Mouse (Mus musculus): Measurements from ENCODE around the gene Camta2. TPM values are rescaled to one million over a fixed set of nuclear protein-coding genes. Genes with fewer than 3 reads are reported as not detected.

Gene Camta2
- polyA plus RNA-seq, 1 experiment = 38.4 TPM

GRCm38 (mm10) chr11:70668335-70668770, 19.6 kb downstream of the Camta2 start:
- TF ChIP-seq CTCF (IDR thresholded peaks at IDR 0.05; ENCODE audit: borderline replicate concordance, control insufficient read depth, extremely low read depth, insufficient read depth, low read length, poor library complexity) (no peak), POLR2A (IDR thresholded peaks at IDR 0.05; ENCODE audit: control insufficient read depth, extremely low read depth, insufficient read depth, low read length, poor library complexity) (no peak)
- Histone ChIP-seq H3K36me3 (ENCODE audit: control insufficient read depth, insufficient read depth, low read length) (peaks cover 19% of the 10 kb centered on the region), H3K4me3 (ENCODE audit: control insufficient read depth, insufficient read depth, low read length) (peak overlapping the region; percentile 76), H3K27ac (ENCODE audit: control insufficient read depth, insufficient read depth, low read length) (peak overlapping the region; percentile 74), H3K27me3 (ENCODE audit: control insufficient read depth, insufficient read depth, low read length) (no peaks in the 10 kb centered on the region), H3K4me1 (replicated peaks; ENCODE audit: control insufficient read depth, insufficient read depth, low read length) (peaks cover 15% of the 10 kb centered on the region)
- WGBS = 2% methylated on average over 15 of the region's 15 CpGs
- no peak for DNase-seq

- WGBS = 85% methylated on average over 14 of the region's 14 CpGs
- Histone ChIP-seq H3K4me3 (ENCODE audit: control insufficient read depth, insufficient read depth, low read length) (no peak overlapping the region), H3K36me3 (ENCODE audit: control insufficient read depth, insufficient read depth, low read length) (peaks cover 27% of the 10 kb centered on the region), H3K27ac (ENCODE audit: control insufficient read depth, insufficient read depth, low read length) (no peak overlapping the region), H3K4me1 (replicated peaks; ENCODE audit: control insufficient read depth, insufficient read depth, low read length) (peaks cover 15% of the 10 kb centered on the region), H3K27me3 (ENCODE audit: control insufficient read depth, insufficient read depth, low read length) (no peaks in the 10 kb centered on the region)
- DNase-seq = no peak
- TF ChIP-seq CTCF (IDR thresholded peaks at IDR 0.05; ENCODE audit: borderline replicate concordance, control insufficient read depth, extremely low read depth, insufficient read depth, low read length, poor library complexity) (no peak), POLR2A (IDR thresholded peaks at IDR 0.05; ENCODE audit: control insufficient read depth, extremely low read depth, insufficient read depth, low read length, poor library complexity) (no peak)
Observed at GRCm38 (mm10) chr11:70667271-70668150, 20.4 kb downstream of the Camta2 start.

GRCm38 (mm10) chr11:70666687-70667086, 21.2 kb downstream of the Camta2 start:
- no peak overlapping the region for H3K4me3 ChIP-seq (ENCODE audit: control insufficient read depth, insufficient read depth, low read length)
- peaks cover 34% of the 10 kb centered on the region for H3K36me3 ChIP-seq (ENCODE audit: control insufficient read depth, insufficient read depth, low read length)
- 94% methylated on average over 8 of the region's 8 CpGs for WGBS
- H3K27ac ChIP-seq (ENCODE audit: control insufficient read depth, insufficient read depth, low read length) = no peak overlapping the region
- TF ChIP-seq POLR2A (IDR thresholded peaks at IDR 0.05; ENCODE audit: control insufficient read depth, extremely low read depth, insufficient read depth, low read length, poor library complexity) (no peak), CTCF (IDR thresholded peaks at IDR 0.05; ENCODE audit: borderline replicate concordance, control insufficient read depth, extremely low read depth, insufficient read depth, low read length, poor library complexity) (no peak)
- H3K4me1 ChIP-seq (replicated peaks; ENCODE audit: control insufficient read depth, insufficient read depth, low read length) = peaks cover 15% of the 10 kb centered on the region
- no peaks in the 10 kb centered on the region for H3K27me3 ChIP-seq (ENCODE audit: control insufficient read depth, insufficient read depth, low read length)
- DNase-seq = no peak

DNA sequence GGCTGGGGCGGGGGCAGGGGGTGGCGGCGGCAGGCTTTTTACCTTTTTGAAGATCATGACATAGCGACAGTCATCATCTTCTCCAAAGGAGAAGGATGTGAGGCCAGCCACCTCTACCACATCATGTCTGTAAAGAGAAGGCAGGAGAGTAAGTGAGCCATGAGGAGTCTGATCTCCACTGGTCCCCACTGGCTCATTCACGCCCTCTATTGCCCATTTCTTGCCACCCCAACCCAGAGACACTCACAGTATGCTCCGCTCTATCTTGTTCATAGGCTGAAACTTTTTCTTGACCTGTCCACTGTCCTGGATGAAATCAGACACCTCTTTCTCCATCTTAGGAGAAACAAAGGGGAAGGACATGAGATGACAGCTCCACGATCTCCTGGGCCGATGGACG, 23.2 kb downstream of the Camta2 start:
- no peak overlapping the region for H3K4me3 ChIP-seq (ENCODE audit: control insufficient read depth, insufficient read depth, low read length)
- WGBS = 96% methylated on average over 9 of the region's 9 CpGs
- TF ChIP-seq CTCF (IDR thresholded peaks at IDR 0.05; ENCODE audit: borderline replicate concordance, control insufficient read depth, extremely low read depth, insufficient read depth, low read length, poor library complexity) (no peak), POLR2A (IDR thresholded peaks at IDR 0.05; ENCODE audit: control insufficient read depth, extremely low read depth, insufficient read depth, low read length, poor library complexity) (no peak)
- H3K36me3 ChIP-seq (ENCODE audit: control insufficient read depth, insufficient read depth, low read length) = peaks cover 34% of the 10 kb centered on the region
- H3K27ac ChIP-seq (ENCODE audit: control insufficient read depth, insufficient read depth, low read length) = no peak overlapping the region
- no peaks in the 10 kb centered on the region for H3K27me3 ChIP-seq (ENCODE audit: control insufficient read depth, insufficient read depth, low read length)
- no peak for DNase-seq
- peaks cover 10% of the 10 kb centered on the region for H3K4me1 ChIP-seq (replicated peaks; ENCODE audit: control insufficient read depth, insufficient read depth, low read length)

DNA sequence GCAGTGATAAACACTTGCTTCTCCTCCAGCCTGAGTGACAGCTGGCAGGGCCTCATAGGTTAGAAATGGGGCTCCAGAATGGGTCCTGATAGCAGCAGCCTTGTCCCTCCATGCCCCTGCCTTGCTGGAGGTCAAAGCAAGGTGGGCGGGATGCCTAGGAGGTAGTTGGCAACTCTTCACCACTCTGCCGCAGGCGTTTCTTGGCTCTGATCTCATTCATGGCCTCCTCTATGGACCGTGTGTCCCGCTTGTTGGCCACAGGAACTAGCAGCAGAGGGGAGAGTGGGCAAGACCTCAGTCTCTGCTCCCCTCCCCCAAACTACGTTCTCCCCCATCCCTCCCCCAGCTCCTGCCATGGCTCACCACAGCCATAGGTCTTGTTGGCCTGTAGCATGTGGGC, 23.9 kb downstream of the Camta2 start:
- no peak for DNase-seq
- Histone ChIP-seq H3K36me3 (ENCODE audit: control insufficient read depth, insufficient read depth, low read length) (peaks cover 34% of the 10 kb centered on the region), H3K4me3 (ENCODE audit: control insufficient read depth, insufficient read depth, low read length) (no peak overlapping the region), H3K4me1 (replicated peaks; ENCODE audit: control insufficient read depth, insufficient read depth, low read length) (peaks cover 11% of the 10 kb centered on the region), H3K27ac (ENCODE audit: control insufficient read depth, insufficient read depth, low read length) (no peak overlapping the region), H3K27me3 (ENCODE audit: control insufficient read depth, insufficient read depth, low read length) (no peaks in the 10 kb centered on the region)
- WGBS = 97% methylated on average over 6 of the region's 6 CpGs
- no peak for TF ChIP-seq CTCF (IDR thresholded peaks at IDR 0.05; ENCODE audit: borderline replicate concordance, control insufficient read depth, extremely low read depth, insufficient read depth, low read length, poor library complexity)
- no peak for TF ChIP-seq POLR2A (IDR thresholded peaks at IDR 0.05; ENCODE audit: control insufficient read depth, extremely low read depth, insufficient read depth, low read length, poor library complexity)

DNA sequence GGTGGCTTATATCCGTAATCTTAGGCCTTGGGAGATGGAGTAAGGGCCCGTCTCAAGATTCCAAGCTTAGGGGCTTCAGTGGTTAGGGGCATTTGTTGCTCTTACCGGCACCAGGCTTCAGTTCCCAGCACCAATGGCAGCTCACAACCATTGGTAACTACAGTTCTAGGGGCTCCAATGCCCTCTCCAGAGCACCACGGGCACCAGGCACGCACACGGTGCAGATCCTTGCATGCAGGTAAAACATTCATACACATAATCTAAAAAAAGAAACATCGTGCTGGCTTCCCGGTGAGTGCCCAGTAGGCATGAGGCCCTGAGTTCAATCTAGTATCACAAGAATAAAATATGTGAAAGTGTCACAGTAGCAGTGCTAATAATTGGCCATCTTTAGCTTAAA, 24.8 kb downstream of the Camta2 start:
- no peak for DNase-seq
- H3K4me3 ChIP-seq (ENCODE audit: control insufficient read depth, insufficient read depth, low read length) = no peak overlapping the region
- peaks cover 34% of the 10 kb centered on the region for H3K36me3 ChIP-seq (ENCODE audit: control insufficient read depth, insufficient read depth, low read length)
- H3K27me3 ChIP-seq (ENCODE audit: control insufficient read depth, insufficient read depth, low read length) = no peaks in the 10 kb centered on the region
- WGBS = 94% methylated on average over 8 of the region's 8 CpGs
- no peak overlapping the region for H3K27ac ChIP-seq (ENCODE audit: control insufficient read depth, insufficient read depth, low read length)
- no peak for TF ChIP-seq CTCF (IDR thresholded peaks at IDR 0.05; ENCODE audit: borderline replicate concordance, control insufficient read depth, extremely low read depth, insufficient read depth, low read length, poor library complexity)
- no peak for TF ChIP-seq POLR2A (IDR thresholded peaks at IDR 0.05; ENCODE audit: control insufficient read depth, extremely low read depth, insufficient read depth, low read length, poor library complexity)
- peaks cover 16% of the 10 kb centered on the region for H3K4me1 ChIP-seq (replicated peaks; ENCODE audit: control insufficient read depth, insufficient read depth, low read length)
